Mouse (Mus musculus): ENCODE results near the gene 6430548M08Rik.

GRCm38 (mm10) chr8:120160366-120160765 is 46.4 kb downstream of the 6430548M08Rik start:
- TF ChIP-seq POLR2A (IDR thresholded peaks at IDR 0.05; ENCODE audit: insufficient read depth, low read depth, low read length) (no peak), CTCF (IDR thresholded peaks at IDR 0.05) (no peak), EP300 (IDR thresholded peaks at IDR 0.05; ENCODE audit: insufficient read depth, low read depth, low read length) (no peak)

Data from heart, adult 2 months (tissue).